Mouse (Mus musculus): ENCODE measurements around the gene Hoxb8. TPM values are rescaled to one million over a fixed set of nuclear protein-coding genes. Genes with fewer than 3 reads are reported as not detected.

The Hoxb8 gene
- polyA plus RNA-seq, 1 experiment: 0.48 TPM

DNA sequence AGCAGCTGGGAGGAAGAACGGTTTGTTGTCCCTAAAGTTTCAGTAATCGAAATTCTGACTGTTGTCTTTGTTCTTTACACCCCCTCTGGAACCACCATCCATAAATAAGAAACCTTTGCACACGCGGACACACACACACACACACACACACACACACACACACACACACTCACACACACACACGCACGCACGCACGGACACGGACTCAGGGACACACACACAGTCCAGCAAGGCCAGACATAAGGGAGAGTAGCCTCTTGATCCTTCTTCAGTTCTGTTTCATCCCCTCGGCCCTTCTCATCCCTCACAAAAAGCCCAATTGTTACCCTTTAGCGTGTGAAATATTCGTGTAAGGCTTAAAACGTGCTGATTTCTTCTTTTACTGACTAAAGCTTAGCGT lies 3.4 kb upstream of the Hoxb8 start:
- Histone ChIP-seq H3K9me3 (replicated peaks; ENCODE audit: control insufficient read depth, insufficient read depth, low read length, poor library complexity, severe bottlenecking) (no peaks in the 10 kb centered on the region), H3K27me3 (ENCODE audit: control insufficient read depth, insufficient read depth, low read length, poor library complexity, severe bottlenecking) (peaks cover 52% of the 10 kb centered on the region), H3K36me3 (ENCODE audit: control insufficient read depth, insufficient read depth, low read length, poor library complexity, severe bottlenecking) (no peaks in the 10 kb centered on the region), H3K4me3 (ENCODE audit: low read depth, low read length) (no peak overlapping the region), H3K4me1 (ENCODE audit: control insufficient read depth, insufficient read depth, low read length) (no peaks in the 10 kb centered on the region), H3K9ac (ENCODE audit: low read depth, poor library complexity, severe bottlenecking) (no peak overlapping the region), H3K27ac (ENCODE audit: insufficient read depth, low read length) (no peak overlapping the region)
- TF ChIP-seq EP300 (IDR thresholded peaks at IDR 0.05; ENCODE audit: insufficient read depth, low read depth, low read length) (no peak), CTCF (IDR thresholded peaks at IDR 0.05; ENCODE audit: low read depth, low read length) (no peak), POLR2A (IDR thresholded peaks at IDR 0.05; ENCODE audit: insufficient read depth, low read length) (no peak)

DNA sequence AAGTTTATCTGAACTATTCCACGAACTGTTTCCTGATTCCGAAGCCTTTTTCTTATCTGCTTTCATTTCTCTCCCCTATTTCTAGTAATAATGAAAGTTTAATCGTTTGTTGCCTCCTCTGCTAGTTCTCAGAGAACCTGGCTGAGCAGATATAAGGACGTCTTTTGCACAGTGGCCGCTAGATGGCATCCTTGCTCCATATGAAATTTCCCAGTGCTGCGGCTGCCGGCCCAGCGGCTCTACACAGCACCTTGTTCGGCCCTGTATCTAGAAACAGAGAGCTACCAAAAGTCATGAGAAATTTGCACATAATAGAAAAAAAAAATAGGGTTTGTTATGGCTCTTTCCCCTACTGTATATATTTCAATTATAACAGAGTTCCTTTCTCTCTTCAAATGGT lies 2.9 kb upstream of the Hoxb8 start:
- TF ChIP-seq POLR2A (IDR thresholded peaks at IDR 0.05; ENCODE audit: insufficient read depth, low read length) (no peak), CTCF (IDR thresholded peaks at IDR 0.05; ENCODE audit: low read depth, low read length) (peak; percentile 70)
- Histone ChIP-seq H3K27me3 (ENCODE audit: control insufficient read depth, insufficient read depth, low read length, poor library complexity, severe bottlenecking) (peaks cover 52% of the 10 kb centered on the region), H3K4me1 (ENCODE audit: control insufficient read depth, insufficient read depth, low read length) (no peaks in the 10 kb centered on the region), H3K4me3 (ENCODE audit: low read depth, low read length) (no peak overlapping the region), H3K27ac (ENCODE audit: insufficient read depth, low read length) (no peak overlapping the region), H3K36me3 (ENCODE audit: control insufficient read depth, insufficient read depth, low read length, poor library complexity, severe bottlenecking) (no peaks in the 10 kb centered on the region), H3K9me3 (replicated peaks; ENCODE audit: control insufficient read depth, insufficient read depth, low read length, poor library complexity, severe bottlenecking) (no peaks in the 10 kb centered on the region), H3K9ac (ENCODE audit: low read depth, poor library complexity, severe bottlenecking) (no peak overlapping the region)

DNA sequence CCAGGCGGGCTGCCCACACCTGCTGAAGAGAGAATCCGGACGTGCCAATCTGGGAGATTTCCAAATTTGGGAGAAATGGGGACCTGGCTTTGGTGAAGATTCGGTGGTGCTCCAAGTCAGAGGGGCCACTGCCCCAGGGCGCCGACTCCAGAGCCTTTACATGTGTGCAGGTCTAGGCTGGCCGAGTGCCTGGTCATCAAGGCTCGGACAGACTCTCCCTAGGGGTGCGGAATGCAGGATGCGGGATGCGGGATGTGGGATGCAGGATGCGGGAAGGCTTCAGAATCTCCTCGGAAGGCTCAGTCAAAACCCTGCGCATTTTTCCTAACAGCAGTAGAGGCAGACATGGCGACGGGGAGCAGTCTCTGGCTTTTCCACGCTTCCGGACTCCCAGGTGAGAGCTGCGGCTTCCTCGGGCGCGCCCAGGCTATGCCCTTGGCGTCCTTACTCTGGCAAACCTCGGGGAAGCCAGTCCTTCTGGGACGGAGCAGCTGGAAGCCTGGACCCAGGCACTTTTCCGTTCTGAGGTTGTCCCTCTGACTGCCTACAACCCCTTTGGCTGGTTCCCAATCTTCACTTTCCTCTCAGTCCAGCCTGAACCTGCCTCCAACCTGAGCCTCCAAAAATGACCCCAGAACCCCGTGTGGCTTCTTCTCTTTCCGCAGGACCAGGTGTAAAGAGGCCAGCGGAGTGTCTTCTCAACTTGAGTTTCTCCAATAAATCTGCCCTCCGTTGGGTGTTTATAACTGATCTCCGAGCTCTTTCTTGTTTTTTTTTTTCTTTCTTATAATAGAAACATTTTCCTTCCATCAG lies 2.1 kb upstream of the Hoxb8 start:
- Histone ChIP-seq H3K36me3 (ENCODE audit: control insufficient read depth, insufficient read depth, low read length, poor library complexity, severe bottlenecking) (no peaks in the 10 kb centered on the region), H3K27ac (ENCODE audit: insufficient read depth, low read length) (no peak overlapping the region), H3K4me1 (ENCODE audit: control insufficient read depth, insufficient read depth, low read length) (no peaks in the 10 kb centered on the region), H3K9ac (ENCODE audit: low read depth, poor library complexity, severe bottlenecking) (no peak overlapping the region), H3K9me3 (replicated peaks; ENCODE audit: control insufficient read depth, insufficient read depth, low read length, poor library complexity, severe bottlenecking) (no peaks in the 10 kb centered on the region), H3K27me3 (ENCODE audit: control insufficient read depth, insufficient read depth, low read length, poor library complexity, severe bottlenecking) (peaks cover 53% of the 10 kb centered on the region), H3K4me3 (ENCODE audit: low read depth, low read length) (0 out of 2 replicates have a peak overlapping the region, but pooled peaks have one; percentile 2)
- TF ChIP-seq CTCF (IDR thresholded peaks at IDR 0.05; ENCODE audit: low read depth, low read length) (no peak), EP300 (IDR thresholded peaks at IDR 0.05; ENCODE audit: insufficient read depth, low read depth, low read length) (no peak), POLR2A (IDR thresholded peaks at IDR 0.05; ENCODE audit: insufficient read depth, low read length) (no peak)

DNA sequence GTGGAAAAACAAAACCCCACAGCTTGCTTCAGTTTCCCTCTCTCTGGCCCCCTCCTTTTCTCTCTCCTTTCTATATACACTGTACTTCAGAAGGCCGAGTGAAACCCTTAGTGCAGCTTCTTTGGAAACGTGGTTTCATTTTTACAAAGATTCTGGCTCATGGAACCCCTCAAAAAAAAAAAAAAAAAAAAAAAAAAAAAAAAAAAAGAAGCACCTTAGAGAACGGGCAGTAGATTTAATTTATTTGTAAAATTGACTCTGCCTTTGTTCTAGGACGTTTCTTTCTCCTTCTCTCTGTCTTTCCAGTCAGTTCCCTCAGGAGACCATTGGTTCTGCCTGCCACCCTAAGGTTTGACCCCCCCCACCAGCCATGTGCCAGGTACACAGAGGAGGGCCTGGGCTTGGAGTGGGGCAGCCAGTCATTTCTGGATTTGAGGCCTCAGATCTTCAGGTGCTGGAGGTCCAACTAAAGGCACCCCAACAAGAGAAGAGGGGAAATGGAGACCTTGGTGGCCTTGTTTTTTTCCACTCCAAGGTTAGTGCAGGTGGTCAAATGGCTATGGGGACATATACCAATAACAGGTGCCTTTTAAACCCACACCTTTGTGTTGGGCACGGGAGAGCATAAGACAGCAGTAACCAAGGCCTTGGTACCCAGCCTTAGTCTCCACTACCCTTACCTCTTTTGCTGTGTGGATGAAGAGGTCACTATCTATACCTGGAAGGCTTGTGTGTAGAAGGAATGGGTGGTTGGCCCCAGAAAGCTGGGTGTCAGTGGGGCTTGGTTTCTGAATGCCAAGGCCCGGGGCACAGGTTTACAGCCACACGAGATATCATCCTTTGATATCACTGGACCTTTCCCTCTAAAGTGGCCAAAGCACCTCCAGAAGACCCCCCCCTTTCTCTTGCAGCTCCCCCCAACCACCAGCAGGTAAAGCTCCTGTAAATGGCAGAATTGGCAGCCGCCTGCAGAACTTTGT lies 1.0 kb upstream of the Hoxb8 start:
- no peaks in the 10 kb centered on the region for H3K4me1 ChIP-seq (ENCODE audit: control insufficient read depth, insufficient read depth, low read length)
- H3K27ac ChIP-seq (ENCODE audit: insufficient read depth, low read length): no peak overlapping the region
- H3K9ac ChIP-seq (ENCODE audit: low read depth, poor library complexity, severe bottlenecking): no peak overlapping the region
- no peaks in the 10 kb centered on the region for H3K9me3 ChIP-seq (replicated peaks; ENCODE audit: control insufficient read depth, insufficient read depth, low read length, poor library complexity, severe bottlenecking)
- H3K4me3 ChIP-seq (ENCODE audit: low read depth, low read length): no peak overlapping the region
- H3K27me3 ChIP-seq (ENCODE audit: control insufficient read depth, insufficient read depth, low read length, poor library complexity, severe bottlenecking): peaks cover 51% of the 10 kb centered on the region
- no peaks in the 10 kb centered on the region for H3K36me3 ChIP-seq (ENCODE audit: control insufficient read depth, insufficient read depth, low read length, poor library complexity, severe bottlenecking)
- TF ChIP-seq EP300 (IDR thresholded peaks at IDR 0.05; ENCODE audit: insufficient read depth, low read depth, low read length): no peak
- TF ChIP-seq CTCF (IDR thresholded peaks at IDR 0.05; ENCODE audit: low read depth, low read length): no peak
- no peak for TF ChIP-seq POLR2A (IDR thresholded peaks at IDR 0.05; ENCODE audit: insufficient read depth, low read length)

DNA sequence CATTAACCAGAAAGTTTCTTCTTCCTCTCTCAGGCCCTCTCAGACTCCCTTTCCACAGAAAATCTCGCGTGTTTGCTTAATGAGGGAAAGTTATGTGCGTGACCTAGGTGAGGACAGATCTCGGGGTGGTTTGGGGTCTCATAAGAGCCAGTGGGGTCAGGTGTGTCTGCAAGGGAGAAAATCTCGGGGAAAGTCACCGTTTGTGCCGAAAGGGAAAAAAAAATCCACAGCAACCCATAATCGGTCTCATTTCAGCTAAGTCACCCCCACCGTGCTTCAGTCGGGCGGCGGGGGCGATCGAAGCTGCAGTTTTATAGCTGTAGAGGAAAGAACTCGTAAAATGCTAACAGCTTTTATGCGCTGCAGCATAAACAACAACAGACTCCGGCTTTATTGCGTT lies 309 bp upstream of the Hoxb8 start:
- Histone ChIP-seq H3K4me3 (ENCODE audit: low read depth, low read length) (no peak overlapping the region), H3K9ac (ENCODE audit: low read depth, poor library complexity, severe bottlenecking) (no peak overlapping the region), H3K4me1 (ENCODE audit: control insufficient read depth, insufficient read depth, low read length) (no peaks in the 10 kb centered on the region), H3K9me3 (replicated peaks; ENCODE audit: control insufficient read depth, insufficient read depth, low read length, poor library complexity, severe bottlenecking) (no peaks in the 10 kb centered on the region), H3K27me3 (ENCODE audit: control insufficient read depth, insufficient read depth, low read length, poor library complexity, severe bottlenecking) (peaks cover 52% of the 10 kb centered on the region), H3K36me3 (ENCODE audit: control insufficient read depth, insufficient read depth, low read length, poor library complexity, severe bottlenecking) (no peaks in the 10 kb centered on the region), H3K27ac (ENCODE audit: insufficient read depth, low read length) (no peak overlapping the region)
- TF ChIP-seq CTCF (IDR thresholded peaks at IDR 0.05; ENCODE audit: low read depth, low read length): no peak
- no peak for TF ChIP-seq EP300 (IDR thresholded peaks at IDR 0.05; ENCODE audit: insufficient read depth, low read depth, low read length)
- TF ChIP-seq POLR2A (IDR thresholded peaks at IDR 0.05; ENCODE audit: insufficient read depth, low read length): no peak
